Mouse (Mus musculus) cerebellum, adult 9-10 months (tissue): ENCODE measurements around the gene Zfp867.

Experiments used
- DNase-seq: peaks from one replicate; pipeline ENCODE4 v3.0.0; 2022

Zfp867 gene

DNA sequence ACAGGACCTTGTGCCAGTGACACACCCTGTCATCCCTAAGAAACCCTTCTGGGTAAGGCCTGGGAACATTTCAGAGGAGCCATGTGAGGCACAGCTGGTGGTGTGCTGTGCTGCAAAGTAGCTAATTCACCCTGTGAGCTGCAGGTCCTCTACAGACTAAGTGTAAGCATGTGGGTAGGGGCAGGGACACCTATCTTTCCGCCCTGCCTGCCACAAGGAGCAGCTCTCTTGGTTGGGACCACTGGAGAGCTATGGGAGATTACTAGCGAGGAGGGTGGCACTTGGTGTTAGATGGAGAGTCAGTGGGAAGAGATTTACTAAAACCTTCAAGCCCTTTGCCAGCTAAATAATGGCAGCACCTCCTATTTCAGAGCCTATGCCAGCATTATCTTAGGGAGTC, 15.4 kb downstream of the Zfp867 start:
- DNase-seq = no peak

- DNase-seq = no peak
Measured at GRCm38 (mm10) chr11:59456346-59456745, 15.9 kb downstream of the Zfp867 start.

GRCm38 (mm10) chr11:59451086-59451485, 21.2 kb downstream of the Zfp867 start, which contains the start of gene Snap47:
TSS of gene Snap47 (minus strand) at chr11:59451186.
- no peak for DNase-seq

GRCm38 (mm10) chr11:59450230-59450771, 22.0 kb downstream of the Zfp867 start:
- no peak for DNase-seq

DNA sequence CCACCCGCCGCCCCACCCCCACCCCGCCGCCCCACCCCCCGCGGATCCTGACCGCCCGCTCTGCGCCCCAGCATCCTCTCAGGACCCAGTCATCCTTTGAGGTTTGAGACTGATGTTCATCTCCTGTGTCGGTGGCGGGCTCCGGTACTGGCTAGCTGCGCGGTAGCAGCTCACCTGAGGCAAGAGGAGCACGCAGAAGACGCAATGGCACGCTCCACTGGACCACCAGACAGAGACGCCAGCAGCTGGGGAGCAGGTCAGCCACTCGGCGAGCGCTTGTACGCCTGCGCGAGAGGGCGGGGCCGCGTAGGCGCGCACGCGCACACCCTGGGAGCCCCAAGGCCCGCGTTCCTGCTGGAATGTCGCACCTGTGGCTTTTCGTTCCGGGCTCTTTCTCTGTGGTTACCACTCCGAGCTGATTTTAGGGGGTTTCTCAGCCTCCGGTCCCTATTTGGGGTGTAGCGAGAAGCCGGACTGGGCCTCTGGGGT, 22.5 kb downstream of the Zfp867 start, which contains the start of gene Jmjd4:
Gene Jmjd4, plus strand, starts transcription at position 305 of the 489 bp plus-strand sequence.
- DNase-seq = peak; percentile 91

- no peak for DNase-seq
Measured at GRCm38 (mm10) chr11:59443102-59443501, 29.2 kb downstream of the Zfp867 start.

- no peak for DNase-seq
Measured at GRCm38 (mm10) chr11:59437954-59438353, 34.3 kb downstream of the Zfp867 start.

GRCm38 (mm10) chr11:59432261-59432660, 40.0 kb downstream of the Zfp867 start:
- DNase-seq = no peak

GRCm38 (mm10) chr11:59429959-59430358, 42.3 kb downstream of the Zfp867 start:
- DNase-seq = no peak

DNA sequence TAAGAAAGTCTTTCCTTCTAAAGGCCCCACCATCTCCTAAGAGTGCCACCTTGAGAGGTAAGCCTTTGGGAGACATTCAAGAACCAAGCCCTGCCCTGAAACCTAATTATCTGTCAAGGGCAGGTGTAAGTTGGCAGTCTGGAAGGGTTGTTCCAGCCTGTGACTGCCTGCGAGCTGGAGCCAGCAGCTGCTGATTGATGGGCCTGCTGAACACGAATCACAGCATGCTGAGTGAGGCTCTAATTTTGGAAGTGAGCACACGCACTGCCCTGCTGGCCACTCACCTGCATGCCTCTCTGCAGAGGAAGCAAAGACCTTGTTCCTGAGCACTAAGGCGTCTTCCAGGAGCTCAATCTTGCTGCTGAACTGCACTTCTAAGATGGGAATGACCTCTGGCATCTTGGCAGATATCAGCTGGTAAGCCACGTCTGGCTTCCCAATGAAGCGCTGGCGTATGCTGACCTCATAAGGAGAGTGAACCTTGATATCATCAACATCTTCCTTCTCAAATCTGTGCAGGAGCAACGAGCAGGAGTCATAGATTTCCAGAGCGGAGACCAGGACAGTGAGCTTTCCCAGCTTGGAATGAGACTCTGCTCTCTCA, 44.1 kb downstream of the Zfp867 start:
- DNase-seq = no peak

GRCm38 (mm10) chr11:59425671-59426101, 46.6 kb downstream of the Zfp867 start:
- DNase-seq = no peak

GRCm38 (mm10) chr11:59423010-59423588, 49.2 kb downstream of the Zfp867 start:
- no peak for DNase-seq

DNA sequence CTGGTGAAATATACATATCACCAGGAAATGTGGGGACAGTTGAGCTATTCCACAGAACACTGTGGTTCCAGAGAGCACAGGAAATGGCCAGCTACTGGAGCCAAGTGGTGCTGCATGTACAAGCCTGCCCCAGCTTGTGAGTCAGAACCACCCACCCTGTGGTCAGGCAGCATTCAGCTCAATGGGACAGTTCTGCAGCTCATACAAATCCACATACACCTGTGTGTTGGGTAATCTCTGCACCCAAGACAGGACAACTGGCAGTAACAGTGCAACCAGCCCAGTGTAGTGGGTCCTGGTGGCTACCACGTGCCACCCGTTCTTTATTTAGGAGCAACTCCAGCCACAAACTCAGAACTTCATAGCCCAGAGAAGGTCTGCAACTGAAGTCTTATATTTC, 50.3 kb downstream of the Zfp867 start:
- no peak for DNase-seq

- no peak for DNase-seq
Measured at GRCm38 (mm10) chr11:59421436-59421835, 50.8 kb downstream of the Zfp867 start.

GRCm38 (mm10) chr11:59418708-59419107, 53.6 kb downstream of the Zfp867 start:
- no peak for DNase-seq

DNA sequence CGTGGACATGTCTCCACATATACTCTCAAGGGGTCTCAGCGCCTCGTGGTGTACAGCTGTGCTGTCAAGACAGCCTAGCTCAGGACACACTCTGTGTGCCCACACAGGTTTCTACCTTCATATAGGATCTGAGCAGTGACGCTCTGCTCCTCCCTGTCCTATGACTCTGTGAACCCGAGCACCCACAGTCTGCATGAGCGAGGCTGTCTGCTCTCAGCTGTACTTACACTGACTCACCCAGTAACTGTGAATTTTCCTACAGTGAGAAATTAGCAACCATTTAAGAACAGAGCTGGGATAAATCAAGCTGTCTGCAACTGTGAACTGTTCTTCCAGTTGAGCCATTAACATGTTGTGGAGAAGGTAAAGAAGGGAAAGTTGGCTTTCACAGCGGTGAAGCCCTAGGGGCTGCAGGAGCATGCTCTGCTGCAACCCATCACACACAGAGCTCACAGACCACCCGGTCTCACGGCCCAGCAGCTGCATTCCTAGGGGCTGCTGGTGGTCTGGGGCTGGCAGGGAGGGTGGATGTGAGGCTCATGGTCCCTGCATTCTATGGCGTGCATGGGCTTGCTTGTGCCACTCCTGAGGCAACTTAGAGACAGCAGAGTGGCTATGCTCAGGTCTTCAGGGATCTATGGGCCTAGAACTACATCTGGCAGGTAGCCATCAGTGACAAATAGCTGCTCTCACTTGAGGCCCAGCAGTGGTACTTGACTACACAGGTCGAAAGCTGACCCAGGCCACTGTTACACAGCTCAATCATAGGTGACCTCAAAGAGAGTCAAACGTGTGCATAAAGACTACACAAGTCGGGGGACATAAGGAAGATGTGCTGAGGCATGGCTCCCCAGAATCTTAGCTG, 59.0 kb downstream of the Zfp867 start:
- no peak for DNase-seq

- no peak for DNase-seq
Measured at GRCm38 (mm10) chr11:59412058-59412457, 60.2 kb downstream of the Zfp867 start.
